Mouse (Mus musculus) MEL (cell line): Measurements from ENCODE around the gene 4930426L09Rik. TPM values are rescaled to one million over a fixed set of nuclear protein-coding genes. Genes with fewer than 3 reads are reported as not detected.
A peak's percentile ranks its signal among the peaks of the same experiment; 100 is the strongest.

Experiments used
- DNase-seq: peaks from one replicate; pipeline ENCODE4 v3.0.0; 2011; ENCODE audit warnings: low read depth, low spot score
- H3K27ac ChIP-seq: 2 replicates; pipeline ENCODE4 v1.5.1; 2012; ENCODE audit warnings: low read depth, mild to moderate bottlenecking, control low read depth, low read length, moderate library complexity; ENCODE audit not compliant: control insufficient read depth
- H3K27me3 ChIP-seq, 2 experiments: fragments of 150-350 bp in 1 of 2; sonication (generic) in 1 of 2; 2 replicates each; pipeline ENCODE4 v1.6.1; 2012; ENCODE audit warnings: low read length in 2 of 2, mild to moderate bottlenecking in 2 of 2, improper control_type of control experiment in 1 of 2, moderate library complexity in 1 of 2; ENCODE audit not compliant: insufficient read depth in 2 of 2, control insufficient read depth in 1 of 2
- H3K36me3 ChIP-seq, 2 experiments: 2 replicates each; pipeline ENCODE4 v1.6.1; 2012 to 2014; ENCODE audit warnings: low read length in 2 of 2, improper control_type of control experiment in 1 of 2, inconsistent platforms in 1 of 2, mild to moderate bottlenecking in 1 of 2; ENCODE audit not compliant: insufficient read depth in 2 of 2, control insufficient read depth in 1 of 2
- H3K4me1 ChIP-seq, 2 experiments: fragments of 150-350 bp in 1 of 2; sonication (generic) in 1 of 2; 2 replicates each; pipeline ENCODE4 v1.6.1; 2012; ENCODE audit warnings: low read length in 2 of 2, improper control_type of control experiment in 1 of 2, mild to moderate bottlenecking in 1 of 2; ENCODE audit not compliant: insufficient read depth in 2 of 2, control insufficient read depth in 1 of 2
- H3K4me3 ChIP-seq, 2 experiments: fragments of 150-350 bp in 1 of 2; sonication (generic) in 1 of 2; 2 replicates each; pipeline ENCODE4 v1.5.1; 2012; ENCODE audit warnings: low read depth in 2 of 2, low read length in 2 of 2, mild to moderate bottlenecking in 2 of 2, moderate library complexity in 2 of 2, control low read depth in 1 of 2, improper control_type of control experiment in 1 of 2; ENCODE audit not compliant: control insufficient read depth in 1 of 2, insufficient read depth in 1 of 2
- H3K79me2 ChIP-seq: 2 replicates; pipeline ENCODE4 v1.6.1; 2012; ENCODE audit warnings: mild to moderate bottlenecking, low read length, moderate library complexity; ENCODE audit not compliant: control insufficient read depth, poor library complexity, insufficient read depth
- H3K9ac ChIP-seq: 2 replicates; pipeline ENCODE4 v1.6.1; 2012; ENCODE audit warnings: low read depth, mild to moderate bottlenecking, control low read depth, low read length, moderate library complexity; ENCODE audit not compliant: control insufficient read depth, poor library complexity, severe bottlenecking
- H3K9me3 ChIP-seq: fragments of 150-350 bp; sonication (generic); replicated peaks from 2 replicates; pipeline ENCODE4 v1.6.1; 2012; ENCODE audit warnings: mild to moderate bottlenecking, low read length, improper control_type of control experiment, moderate library complexity; ENCODE audit not compliant: insufficient read depth
- CHD1 ChIP-seq: IDR thresholded peaks from 2 replicates; pipeline ENCODE4 v1.6.1; 2012; ENCODE audit warnings: low read depth, mild to moderate bottlenecking, inconsistent platforms, low read length, improper control_type of control experiment
- E2F4 ChIP-seq: IDR thresholded peaks from 2 replicates; pipeline ENCODE4 v1.6.1; 2011; ENCODE audit warnings: low read depth, low read length, improper control_type of control experiment, borderline replicate concordance
- EP300 ChIP-seq, 2 experiments: IDR thresholded peaks; 2 replicates each; pipeline ENCODE4 v1.6.1; 2011; ENCODE audit warnings: improper control_type of control experiment in 2 of 2, low read length in 2 of 2, low read depth in 1 of 2, mild to moderate bottlenecking in 1 of 2
- ETS1 ChIP-seq: IDR thresholded peaks from 2 replicates; pipeline ENCODE4 v1.6.1; 2012; ENCODE audit warnings: low read depth, mild to moderate bottlenecking, inconsistent platforms, low read length, improper control_type of control experiment, moderate library complexity
- HCFC1 ChIP-seq: IDR thresholded peaks from 2 replicates; pipeline ENCODE4 v1.6.1; 2012; ENCODE audit warnings: low read depth, mild to moderate bottlenecking, inconsistent platforms, low read length, improper control_type of control experiment, moderate library complexity
- JUND ChIP-seq: IDR thresholded peaks from 2 replicates; pipeline ENCODE4 v1.6.1; 2011; ENCODE audit warnings: low read depth, mild to moderate bottlenecking, improper control_type of control experiment, low read length
- MAFK ChIP-seq: IDR thresholded peaks from 2 replicates; pipeline ENCODE4 v1.6.1; 2011; ENCODE audit warnings: low read depth, mild to moderate bottlenecking, low read length, improper control_type of control experiment, borderline replicate concordance
- MEF2A ChIP-seq: IDR thresholded peaks from 2 replicates; pipeline ENCODE4 v1.6.1; 2014; ENCODE audit warnings: low read depth, mild to moderate bottlenecking, inconsistent platforms, low read length, improper control_type of control experiment; ENCODE audit not compliant: poor library complexity, insufficient replicate concordance, severe bottlenecking; ENCODE audit errors: extremely low read depth
- MXI1 ChIP-seq: IDR thresholded peaks from 2 replicates; pipeline ENCODE4 v1.6.1; 2011; ENCODE audit warnings: mild to moderate bottlenecking, low read depth, low read length, improper control_type of control experiment
- POLR2A ChIP-seq, 2 experiments: IDR thresholded peaks; 2 replicates each; pipeline ENCODE4 v1.6.1; 2011 to 2012; ENCODE audit warnings: low read length in 2 of 2, mild to moderate bottlenecking in 2 of 2, control low read depth in 1 of 2, improper control_type of control experiment in 1 of 2, low read depth in 1 of 2, moderate library complexity in 1 of 2; ENCODE audit not compliant: control insufficient read depth in 1 of 2, insufficient read depth in 1 of 2, poor library complexity in 1 of 2
- POLR2AphosphoS5 ChIP-seq: IDR thresholded peaks from 2 replicates; pipeline ENCODE4 v1.6.1; 2012; ENCODE audit warnings: low read depth, borderline replicate concordance, mild to moderate bottlenecking, inconsistent platforms, low read length, moderate library complexity, mixed read lengths
- RCOR1 ChIP-seq: IDR thresholded peaks from 2 replicates; pipeline ENCODE4 v1.6.1; 2012; ENCODE audit warnings: low read depth, mild to moderate bottlenecking, inconsistent platforms, low read length, improper control_type of control experiment
- SMC3 ChIP-seq: IDR thresholded peaks from 2 replicates; pipeline ENCODE4 v1.6.1; 2011; ENCODE audit warnings: low read depth, low read length, improper control_type of control experiment
- TAL1 ChIP-seq: IDR thresholded peaks from 2 replicates; pipeline ENCODE4 v1.6.1; 2012; ENCODE audit warnings: mild to moderate bottlenecking, inconsistent platforms, low read length, moderate library complexity, mixed read lengths
- TBP ChIP-seq: IDR thresholded peaks from 2 replicates; pipeline ENCODE4 v1.8.0; 2011; ENCODE audit warnings: low read depth, low read length, improper control_type of control experiment
- USF2 ChIP-seq, 2 experiments: IDR thresholded peaks; 2 replicates each; pipeline ENCODE4 v1.6.1; 2011 to 2012; ENCODE audit warnings: improper control_type of control experiment in 2 of 2, low read length in 2 of 2, borderline replicate concordance in 1 of 2, inconsistent platforms in 1 of 2, low read depth in 1 of 2, mild to moderate bottlenecking in 1 of 2; ENCODE audit not compliant: insufficient read depth in 1 of 2
- ZNF384 ChIP-seq: IDR thresholded peaks from 2 replicates; pipeline ENCODE4 v1.6.1; 2012; ENCODE audit warnings: low read depth, mild to moderate bottlenecking, inconsistent platforms, low read length, improper control_type of control experiment
- polyA plus RNA-seq, 2 experiments: library from polyadenylated mRNA; stranded (reverse) in 1 of 2; unstranded in 1 of 2; fragments of >175 nt in 1 of 2; fragments of >200 nt in 1 of 2; gene quantifications; 2 replicates each; pipeline versions ENCODE4 v1.2.1 to v1.2.4; 2012; ENCODE audit warnings: low replicate concordance in 2 of 2, low read depth in 1 of 2; ENCODE audit not compliant: insufficient read length in 2 of 2, insufficient read depth in 1 of 2, missing spikeins in 1 of 2
- total RNA-seq: library from RNA; depleted of rRNA; stranded (reverse); fragments of 300-350 nt; gene quantifications from 2 replicates; pipeline ENCODE4 v1.2.3, GENCODE M21; 2012

Gene 4930426L09Rik
- total and polyA plus RNA-seq, 3 experiments: 0.12 to 0.19 TPM; not detected in 1

DNA sequence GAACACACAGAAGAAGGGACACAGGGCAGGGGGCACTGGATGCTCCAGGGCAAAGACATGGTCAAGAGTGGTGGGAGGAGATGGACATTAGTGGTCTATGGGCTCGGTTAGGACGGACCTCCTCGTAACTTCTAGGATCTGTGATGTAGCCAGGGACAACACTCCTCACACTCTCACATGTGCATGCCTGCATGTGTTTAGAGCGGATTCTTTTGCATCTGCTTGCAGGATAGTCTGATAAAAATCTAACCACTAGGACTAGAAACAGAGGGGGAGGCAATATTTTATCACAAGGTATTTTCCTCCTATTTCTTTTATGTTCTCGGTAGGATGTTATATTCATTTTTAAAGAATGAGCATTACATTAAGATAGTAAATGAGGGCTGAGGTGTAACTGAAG is 38.6 kb upstream of the 4930426L09Rik start:
- no peak for DNase-seq
- Histone ChIP-seq H3K9ac (no peak overlapping the region), H3K36me3 (peaks cover 0 to 52% of the 10 kb centered on the region in 2 experiments; a peak in 3 of 4 replicates), H3K4me1 (peaks cover 43 to 47% of the 10 kb centered on the region in 2 experiments), H3K27ac (0 out of 2 replicates have a peak overlapping the region, but pooled peaks have one; percentile 20), H3K79me2 (peaks cover 25% of the 10 kb centered on the region), H3K27me3 (no peaks in the 10 kb centered on the region), H3K4me3 (no peak overlapping the region), H3K9me3 (no peaks in the 10 kb centered on the region)
- no peak for TF ChIP-seq POLR2AphosphoS5
- TF ChIP-seq HCFC1: no peak
- TF ChIP-seq TAL1: no peak
- TF ChIP-seq EP300 (IDR thresholded peaks at IDR 0.05; ENCODE audit: low read depth in 1 of 2, low read length in 2 of 2): peak in 1 of 2 experiments; percentile 17; a peak in 1 of 4 replicates
- no peak for TF ChIP-seq MAFK
- TF ChIP-seq SMC3: no peak
- no peak for TF ChIP-seq TBP
- 0 out of 2 replicates have a peak, but pooled peaks have one; percentile 29 for TF ChIP-seq ETS1
- no peak for TF ChIP-seq USF2 (IDR thresholded peaks at IDR 0.05; ENCODE audit: borderline replicate concordance in 1 of 2, insufficient read depth in 1 of 2, low read depth in 1 of 2, low read length in 2 of 2)
- TF ChIP-seq CHD1: no peak
- no peak for TF ChIP-seq ZNF384
- no peak for TF ChIP-seq E2F4
- no peak for TF ChIP-seq POLR2A (IDR thresholded peaks at IDR 0.05; ENCODE audit: control insufficient read depth in 1 of 2, insufficient read depth in 1 of 2, low read depth in 1 of 2, low read length in 2 of 2, poor library complexity in 1 of 2)
- no peak for TF ChIP-seq MXI1
- no peak for TF ChIP-seq JUND
- no peak for TF ChIP-seq MEF2A

DNA sequence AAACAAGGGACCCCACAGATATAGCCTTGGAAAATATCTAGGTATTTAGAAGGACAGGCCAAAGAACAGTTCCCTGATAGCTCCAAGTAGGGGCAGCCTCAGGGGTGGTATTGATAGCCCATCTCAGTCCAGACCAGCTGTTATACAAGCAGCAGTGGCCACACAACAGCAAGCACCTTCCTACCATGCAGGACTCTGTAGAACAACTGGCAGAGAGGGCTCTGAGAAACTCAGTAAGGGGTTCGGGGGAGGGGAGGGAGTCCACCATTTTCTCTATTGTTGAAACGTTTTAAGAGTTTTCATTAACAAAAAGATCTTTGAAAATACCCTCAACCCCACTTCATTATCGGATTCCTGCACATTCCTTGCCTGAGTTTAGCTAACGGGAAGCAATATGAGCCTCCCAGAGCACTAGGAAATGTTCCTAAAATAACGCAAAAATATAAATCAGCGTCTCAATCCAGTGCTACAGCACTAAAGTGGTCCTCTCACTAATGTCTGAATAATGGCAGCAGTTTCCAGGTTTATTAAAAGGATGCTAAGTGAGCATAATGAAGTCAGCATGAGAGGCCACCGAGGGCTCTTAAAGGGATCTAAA is 37.7 kb upstream of the 4930426L09Rik start:
- TF ChIP-seq TAL1 (no peak), RCOR1 (no peak)
- Histone ChIP-seq H3K27ac (no peak overlapping the region), H3K36me3 (peaks cover 0 to 43% of the 10 kb centered on the region in 2 experiments; a peak in 3 of 4 replicates), H3K9ac (no peak overlapping the region), H3K9me3 (no peaks in the 10 kb centered on the region), H3K27me3 (no peaks in the 10 kb centered on the region), H3K4me1 (peaks cover 37 to 38% of the 10 kb centered on the region in 2 experiments), H3K79me2 (peaks cover 27% of the 10 kb centered on the region), H3K4me3 (no peak overlapping the region)
- no peak for DNase-seq
